Mouse (Mus musculus) neural tube, embryonic 14.5 days (tissue): Measurements from ENCODE around the gene Celf2. TPM values are rescaled to one million over a fixed set of nuclear protein-coding genes. Genes with fewer than 3 reads are reported as not detected.

Experiments
- ATAC-seq: fragments of 200-750 bp; cut with Nextera tagmentation; 2 replicates; pipeline ENCODE4 v1.8.0; 2017; ENCODE audit warnings: low read depth, mild to moderate bottlenecking, moderate TSS enrichment, moderate library complexity
- H3K27ac ChIP-seq: fragments of 300-500 bp; sonication (generic); 2 replicates; pipeline ENCODE4 v1.5.1; 2014; ENCODE audit warnings: low read depth, mild to moderate bottlenecking, control low read depth, low read length, moderate library complexity, mixed read lengths
- H3K27me3 ChIP-seq: fragments of 300-500 bp; sonication (generic); 2 replicates; pipeline ENCODE4 v1.6.1; 2014; ENCODE audit warnings: low read length; ENCODE audit not compliant: control insufficient read depth, insufficient read depth
- H3K36me3 ChIP-seq: fragments of 300-500 bp; sonication (generic); 2 replicates; pipeline ENCODE4 v1.6.1; 2014; ENCODE audit warnings: low read length, mixed read lengths; ENCODE audit not compliant: control insufficient read depth, insufficient read depth
- H3K4me1 ChIP-seq: fragments of 300-500 bp; sonication (generic); 2 replicates; pipeline ENCODE4 v1.6.1; 2014; ENCODE audit warnings: low read length; ENCODE audit not compliant: control insufficient read depth, insufficient read depth
- H3K4me2 ChIP-seq: fragments of 300-500 bp; sonication (generic); 2 replicates; pipeline ENCODE4 v1.6.1; 2014; ENCODE audit warnings: mild to moderate bottlenecking, low read depth, low read length, control low read depth
- H3K4me3 ChIP-seq: fragments of 300-500 bp; sonication (generic); 2 replicates; pipeline ENCODE4 v1.5.1; 2014; ENCODE audit warnings: low read depth, low read length, control low read depth, mixed read lengths
- H3K9ac ChIP-seq: fragments of 300-500 bp; sonication (generic); replicated peaks from 2 replicates; pipeline ENCODE4 v1.6.1; 2014; ENCODE audit warnings: low read depth, mild to moderate bottlenecking, control low read depth, low read length, mixed read lengths
- H3K9me3 ChIP-seq: fragments of 300-500 bp; sonication (generic); 2 replicates; pipeline ENCODE4 v1.6.1; 2016; ENCODE audit warnings: low read length; ENCODE audit not compliant: control insufficient read depth
- WGBS: fragments of 180-500 bp; shearing (Covaris S2); extraction: QIAGEN DNeasy Blood & Tissue Kit; methylation state at CpG from one replicate; pipeline ENCODE4 v1.1.7; 2014; 5-methylcytosine and 5-hydroxymethylcytosine counted together
- polyA plus RNA-seq: library from polyadenylated mRNA; unstranded; fragments of >200 nt; fragmentation: Nextera tagmentation; extraction: Ambion mirVana; gene quantifications from 2 replicates; pipeline ENCODE4 v1.2.1, GENCODE M21; 2014

Gene Celf2
- polyA plus RNA-seq, 1 experiment from 2014 or later, result 161 TPM

GRCm38 (mm10) chr2:6876547-6876946 lies 632.8 kb downstream of the Celf2 start:
- no peak for ATAC-seq
- Histone ChIP-seq H3K9ac (no peak overlapping the region), H3K27me3 (no peaks in the 10 kb centered on the region), H3K4me3 (no peak overlapping the region), H3K4me1 (peaks cover 24% of the 10 kb centered on the region; the same call in 1 of the 2 replicates), H3K9me3 (no peaks in the 10 kb centered on the region), H3K27ac (no peak overlapping the region), H3K36me3 (no peaks in the 10 kb centered on the region), H3K4me2 (no peak overlapping the region)
- WGBS, result 55% methylated on average over 5 of the region's 5 CpGs

- no peak for ATAC-seq
- Histone ChIP-seq H3K9me3 (no peaks in the 10 kb centered on the region), H3K27ac (no peak overlapping the region), H3K9ac (no peak overlapping the region), H3K36me3 (no peaks in the 10 kb centered on the region), H3K4me1 (peaks cover 25% of the 10 kb centered on the region), H3K4me3 (no peak overlapping the region), H3K4me2 (peak overlapping the region; percentile 32; the same call in 1 of the 2 replicates), H3K27me3 (no peaks in the 10 kb centered on the region)
- 8% methylated on average over 11 of the region's 11 CpGs for WGBS
Observed at GRCm38 (mm10) chr2:6875071-6875611, 634.2 kb downstream of the Celf2 start.

- H3K4me3 ChIP-seq, result no peak overlapping the region
- no peaks in the 10 kb centered on the region for H3K9me3 ChIP-seq
- no peak overlapping the region for H3K27ac ChIP-seq
- no peak overlapping the region for H3K9ac ChIP-seq
- WGBS, result 31% methylated on average over 10 of the region's 10 CpGs
- peaks cover 25% of the 10 kb centered on the region for H3K4me1 ChIP-seq
- H3K27me3 ChIP-seq, result no peaks in the 10 kb centered on the region
- no peaks in the 10 kb centered on the region for H3K36me3 ChIP-seq
- H3K4me2 ChIP-seq, result peak overlapping the region; percentile 32; the same call in 1 of the 2 replicates
- ATAC-seq, result no peak
Observed at GRCm38 (mm10) chr2:6874266-6874955, 635.0 kb downstream of the Celf2 start.

GRCm38 (mm10) chr2:6873711-6874110 lies 635.7 kb downstream of the Celf2 start:
- Histone ChIP-seq H3K4me3 (no peak overlapping the region), H3K4me1 (peaks cover 30% of the 10 kb centered on the region), H3K36me3 (no peaks in the 10 kb centered on the region), H3K4me2 (no peak overlapping the region), H3K27me3 (no peaks in the 10 kb centered on the region), H3K9me3 (no peaks in the 10 kb centered on the region), H3K27ac (no peak overlapping the region), H3K9ac (no peak overlapping the region)
- WGBS, result 84% methylated on average over 1 of the region's 1 CpGs
- ATAC-seq, result no peak

GRCm38 (mm10) chr2:6872894-6873255 lies 636.5 kb downstream of the Celf2 start:
- H3K36me3 ChIP-seq, result no peaks in the 10 kb centered on the region
- peak overlapping the region; percentile 98 for H3K9ac ChIP-seq
- peak overlapping the region; percentile 87 for H3K4me2 ChIP-seq
- H3K27ac ChIP-seq, result peak overlapping the region; percentile 97
- ATAC-seq, result no peak; the same call in 1 of the 2 replicates
- peak overlapping the region; percentile 93 for H3K4me3 ChIP-seq
- no peaks in the 10 kb centered on the region for H3K9me3 ChIP-seq
- no peaks in the 10 kb centered on the region for H3K27me3 ChIP-seq
- WGBS, result 10% methylated on average over 10 of the region's 10 CpGs
- H3K4me1 ChIP-seq, result peaks cover 33% of the 10 kb centered on the region

GRCm38 (mm10) chr2:6872131-6872893 lies 637.1 kb downstream of the Celf2 start:
- peak overlapping the region; percentile 98 for H3K9ac ChIP-seq
- H3K4me2 ChIP-seq, result peak overlapping the region; percentile 87
- peak overlapping the region; percentile 97 for H3K27ac ChIP-seq
- peak overlapping the region; percentile 93 for H3K4me3 ChIP-seq
- H3K4me1 ChIP-seq, result peaks cover 33% of the 10 kb centered on the region
- 0% methylated on average over 34 of the region's 124 CpGs for WGBS
- ATAC-seq, result peak; percentile 88
- H3K27me3 ChIP-seq, result no peaks in the 10 kb centered on the region
- H3K9me3 ChIP-seq, result no peaks in the 10 kb centered on the region
- H3K36me3 ChIP-seq, result no peaks in the 10 kb centered on the region

GRCm38 (mm10) chr2:6871281-6872130 lies 637.9 kb downstream of the Celf2 start:
- no peaks in the 10 kb centered on the region for H3K9me3 ChIP-seq
- H3K4me1 ChIP-seq, result peaks cover 36% of the 10 kb centered on the region
- 2% methylated on average over 27 of the region's 40 CpGs for WGBS
- peak overlapping the region; percentile 87 for H3K4me2 ChIP-seq
- peak; percentile 57 for ATAC-seq
- H3K9ac ChIP-seq, result peak overlapping the region; percentile 98
- peak overlapping the region; percentile 97 for H3K27ac ChIP-seq
- peak overlapping the region; percentile 93 for H3K4me3 ChIP-seq
- no peaks in the 10 kb centered on the region for H3K36me3 ChIP-seq
- H3K27me3 ChIP-seq, result no peaks in the 10 kb centered on the region

GRCm38 (mm10) chr2:6869956-6870710 lies 639.2 kb downstream of the Celf2 start:
- Histone ChIP-seq H3K9me3 (no peaks in the 10 kb centered on the region), H3K4me1 (peaks cover 34% of the 10 kb centered on the region), H3K36me3 (no peaks in the 10 kb centered on the region), H3K4me2 (peak overlapping the region; percentile 87), H3K9ac (peak overlapping the region; percentile 41), H3K27me3 (no peaks in the 10 kb centered on the region), H3K27ac (peak overlapping the region; percentile 1; the same call in 1 of the 2 replicates), H3K4me3 (peak overlapping the region; percentile 93)
- ATAC-seq, result no peak
- 33% methylated on average over 9 of the region's 9 CpGs for WGBS
